Mouse (Mus musculus) forebrain, postnatal 0 days (tissue): Measurements from ENCODE around the gene Klhl7. TPM values are rescaled to one million over a fixed set of nuclear protein-coding genes. Genes with fewer than 3 reads are reported as not detected.

Experiments
- ATAC-seq: fragments of 200-750 bp; cut with Nextera tagmentation; 2 replicates; pipeline ENCODE4 v1.8.0; 2017; ENCODE audit warnings: mild to moderate bottlenecking, moderate library complexity
- DNase-seq: peaks from one replicate; pipeline ENCODE4 v3.0.0-alpha.2; 2015
- H3K27ac ChIP-seq: fragments of 300-500 bp; sonication (generic); 2 replicates; pipeline ENCODE4 v1.5.1; 2014; ENCODE audit warnings: low read depth, mild to moderate bottlenecking, antibody characterized with exemption, low read length, moderate library complexity, mixed read lengths
- H3K27me3 ChIP-seq: fragments of 300-500 bp; sonication (generic); 2 replicates; pipeline ENCODE4 v1.6.1; 2014; ENCODE audit warnings: mild to moderate bottlenecking, low read length, mixed read lengths; ENCODE audit not compliant: insufficient read depth
- H3K36me3 ChIP-seq: fragments of 300-500 bp; sonication (generic); 2 replicates; pipeline ENCODE4 v1.6.1; 2014; ENCODE audit warnings: mild to moderate bottlenecking, moderate library complexity; ENCODE audit not compliant: insufficient read depth
- H3K4me1 ChIP-seq: fragments of 300-500 bp; sonication (generic); 2 replicates; pipeline ENCODE4 v1.6.1; 2014; ENCODE audit warnings: antibody characterized with exemption; ENCODE audit not compliant: insufficient read depth
- H3K4me2 ChIP-seq: fragments of 300-500 bp; sonication (generic); 2 replicates; pipeline ENCODE4 v1.6.1; 2014; ENCODE audit warnings: low read depth, mild to moderate bottlenecking, moderate library complexity
- H3K4me3 ChIP-seq: fragments of 300-500 bp; sonication (generic); 2 replicates; pipeline ENCODE4 v1.5.1; 2014; ENCODE audit warnings: low read depth, low read length, mixed read lengths
- H3K9ac ChIP-seq: fragments of 300-500 bp; sonication (generic); 2 replicates; pipeline ENCODE4 v1.6.1; 2014; ENCODE audit warnings: mild to moderate bottlenecking
- H3K9me3 ChIP-seq: fragments of 300-500 bp; sonication (generic); 2 replicates; pipeline ENCODE4 v1.6.1; 2016; ENCODE audit warnings: low read length
- CTCF ChIP-seq: sonication (generic); IDR thresholded peaks from 2 replicates; pipeline ENCODE4 v1.5.1; 2016; ENCODE audit warnings: antibody characterized with exemption, control low read depth, low read depth
- whole genome bisulfite sequencing: fragments of 180-500 bp; shearing (Covaris S2); extraction: QIAGEN DNeasy Blood & Tissue Kit; methylation state at CpG from one replicate; pipeline ENCODE4 v1.1.7; 2014; 5-methylcytosine and 5-hydroxymethylcytosine counted together
- polyA plus RNA-seq: library from polyadenylated mRNA; unstranded; fragments of >200 nt; fragmentation: Nextera tagmentation; extraction: Ambion mirVana; gene quantifications from 2 replicates; pipeline ENCODE4 v1.2.1, GENCODE M21; 2015
- total RNA-seq: library from RNA; depleted of rRNA; stranded (reverse); fragments of >200 nt; gene quantifications from 2 replicates; pipeline ENCODE4 v1.2.3, GENCODE M21; 2014

Klhl7 gene
- total and polyA plus RNA-seq, 2 experiments from 2014 or later: 118 to 244 TPM

GRCm38 (mm10) chr5:24169881-24170280 is 69.5 kb downstream of the Klhl7 start:
- H3K4me1 ChIP-seq: no peaks in the 10 kb centered on the region; the same call in 1 of the 2 replicates
- peaks cover 20% of the 10 kb centered on the region for H3K36me3 ChIP-seq
- no peak overlapping the region for H3K4me2 ChIP-seq
- ATAC-seq (no peak), DNase-seq (no peak)
- TF ChIP-seq CTCF: no peak
- no peak overlapping the region for H3K4me3 ChIP-seq
- no peak overlapping the region for H3K9ac ChIP-seq
- WGBS: 95% methylated on average over 6 of the region's 6 CpGs
- no peaks in the 10 kb centered on the region for H3K9me3 ChIP-seq
- no peak overlapping the region for H3K27ac ChIP-seq
- H3K27me3 ChIP-seq: no peaks in the 10 kb centered on the region

GRCm38 (mm10) chr5:24172092-24172491 is 71.7 kb downstream of the Klhl7 start:
- H3K27ac ChIP-seq: no peak overlapping the region
- H3K9ac ChIP-seq: no peak overlapping the region
- no peak overlapping the region for H3K4me2 ChIP-seq
- H3K36me3 ChIP-seq: peaks cover 24% of the 10 kb centered on the region
- TF ChIP-seq CTCF: no peak
- no peak overlapping the region for H3K4me3 ChIP-seq
- no peaks in the 10 kb centered on the region for H3K9me3 ChIP-seq
- no peak for DNase-seq
- no peaks in the 10 kb centered on the region for H3K4me1 ChIP-seq
- ATAC-seq: no peak
- H3K27me3 ChIP-seq: no peaks in the 10 kb centered on the region

- TF ChIP-seq CTCF: no peak
- no peak overlapping the region for H3K27ac ChIP-seq
- ATAC-seq (no peak), DNase-seq (no peak)
- no peak overlapping the region for H3K4me3 ChIP-seq
- H3K4me1 ChIP-seq: no peaks in the 10 kb centered on the region
- 93% methylated on average over 16 of the region's 16 CpGs for WGBS
- H3K27me3 ChIP-seq: no peaks in the 10 kb centered on the region
- H3K9me3 ChIP-seq: peaks cover 4% of the 10 kb centered on the region; the same call in 1 of the 2 replicates
- no peak overlapping the region for H3K4me2 ChIP-seq
- H3K36me3 ChIP-seq: peaks cover 57% of the 10 kb centered on the region
- no peak overlapping the region for H3K9ac ChIP-seq
Measured at GRCm38 (mm10) chr5:24181514-24182295, 81.3 kb downstream of the Klhl7 start.

- H3K36me3 ChIP-seq: peaks cover 51% of the 10 kb centered on the region
- 90% methylated on average over 9 of the region's 9 CpGs for WGBS
- H3K4me1 ChIP-seq: no peaks in the 10 kb centered on the region
- H3K9ac ChIP-seq: no peak overlapping the region
- no peaks in the 10 kb centered on the region for H3K27me3 ChIP-seq
- H3K4me2 ChIP-seq: no peak overlapping the region
- ATAC-seq: no peak
- no peak for TF ChIP-seq CTCF
- DNase-seq: no peak
- H3K27ac ChIP-seq: no peak overlapping the region
- H3K4me3 ChIP-seq: no peak overlapping the region
- H3K9me3 ChIP-seq: peaks cover 4% of the 10 kb centered on the region; the same call in 1 of the 2 replicates
Measured at GRCm38 (mm10) chr5:24182296-24182734, 81.9 kb downstream of the Klhl7 start.

GRCm38 (mm10) chr5:24183096-24183495 is 82.7 kb downstream of the Klhl7 start:
- Histone ChIP-seq H3K4me3 (no peak overlapping the region), H3K36me3 (peaks cover 45% of the 10 kb centered on the region), H3K27me3 (no peaks in the 10 kb centered on the region), H3K4me2 (no peak overlapping the region), H3K9ac (no peak overlapping the region), H3K27ac (no peak overlapping the region), H3K4me1 (no peaks in the 10 kb centered on the region), H3K9me3 (peaks cover 4% of the 10 kb centered on the region; the same call in 1 of the 2 replicates)
- ATAC-seq (no peak), DNase-seq (no peak)
- WGBS: 90% methylated on average over 6 of the region's 6 CpGs
- no peak for TF ChIP-seq CTCF

- H3K9ac ChIP-seq: no peak overlapping the region
- H3K4me1 ChIP-seq: no peaks in the 10 kb centered on the region
- DNase-seq (no peak), ATAC-seq (no peak)
- TF ChIP-seq CTCF: no peak
- H3K4me3 ChIP-seq: no peak overlapping the region
- H3K36me3 ChIP-seq: peaks cover 40% of the 10 kb centered on the region
- H3K27ac ChIP-seq: no peak overlapping the region
- H3K4me2 ChIP-seq: no peak overlapping the region
- 95% methylated on average over 5 of the region's 5 CpGs for WGBS
- peaks cover 4% of the 10 kb centered on the region; the same call in 1 of the 2 replicates for H3K9me3 ChIP-seq
- H3K27me3 ChIP-seq: no peaks in the 10 kb centered on the region
Measured at GRCm38 (mm10) chr5:24184011-24184410, 83.6 kb downstream of the Klhl7 start.

GRCm38 (mm10) chr5:24188476-24188875 is 88.1 kb downstream of the Klhl7 start:
- no peak for DNase-seq
- ATAC-seq: no peak
- 76% methylated on average over 4 of the region's 4 CpGs for WGBS

More at GRCm38 (mm10) chr5:24188476-24188875, 88.1 kb downstream of the Klhl7 start:
- Histone ChIP-seq H3K4me3 (no peak overlapping the region), H3K36me3 (peaks cover 16% of the 10 kb centered on the region; the same call in 1 of the 2 replicates), H3K27ac (no peak overlapping the region), H3K27me3 (no peaks in the 10 kb centered on the region), H3K4me2 (no peak overlapping the region), H3K4me1 (no peaks in the 10 kb centered on the region), H3K9me3 (peaks cover 4% of the 10 kb centered on the region; the same call in 1 of the 2 replicates), H3K9ac (no peak overlapping the region)
- TF ChIP-seq CTCF: no peak
